Mouse (Mus musculus): ENCODE data around the gene Cxcr5. TPM values are rescaled to one million over a fixed set of nuclear protein-coding genes. Genes with fewer than 3 reads are reported as not detected.

Cxcr5 gene
- total RNA-seq, 2 experiments from 2014 or later = not detected

- intact Hi-C loops (cut with DNase I) = no loop called here
- DNase-seq = no peak
- H3K4me3 ChIP-seq = peak overlapping the region; percentile 67
- peak overlapping the region; percentile 97 for H3K27ac ChIP-seq
- TF ChIP-seq CTCF (IDR thresholded peaks at IDR 0.05) = no peak
Observed at GRCm38 (mm10) chr9:44500163-44500533, 61.5 kb downstream of the Cxcr5 start.

GRCm38 (mm10) chr9:44499356-44500162, 62.1 kb downstream of the Cxcr5 start:
- H3K4me3 ChIP-seq = peak overlapping the region; percentile 67
- intact Hi-C loops (cut with DNase I) = loop anchor here (1.0 kb wide), 1 partner anchor 16 kb away; no protein-coding TSS in a partner anchor
- no peak for TF ChIP-seq CTCF (IDR thresholded peaks at IDR 0.05)
- peak; percentile 88 for DNase-seq
- peak overlapping the region; percentile 97 for H3K27ac ChIP-seq

DNA sequence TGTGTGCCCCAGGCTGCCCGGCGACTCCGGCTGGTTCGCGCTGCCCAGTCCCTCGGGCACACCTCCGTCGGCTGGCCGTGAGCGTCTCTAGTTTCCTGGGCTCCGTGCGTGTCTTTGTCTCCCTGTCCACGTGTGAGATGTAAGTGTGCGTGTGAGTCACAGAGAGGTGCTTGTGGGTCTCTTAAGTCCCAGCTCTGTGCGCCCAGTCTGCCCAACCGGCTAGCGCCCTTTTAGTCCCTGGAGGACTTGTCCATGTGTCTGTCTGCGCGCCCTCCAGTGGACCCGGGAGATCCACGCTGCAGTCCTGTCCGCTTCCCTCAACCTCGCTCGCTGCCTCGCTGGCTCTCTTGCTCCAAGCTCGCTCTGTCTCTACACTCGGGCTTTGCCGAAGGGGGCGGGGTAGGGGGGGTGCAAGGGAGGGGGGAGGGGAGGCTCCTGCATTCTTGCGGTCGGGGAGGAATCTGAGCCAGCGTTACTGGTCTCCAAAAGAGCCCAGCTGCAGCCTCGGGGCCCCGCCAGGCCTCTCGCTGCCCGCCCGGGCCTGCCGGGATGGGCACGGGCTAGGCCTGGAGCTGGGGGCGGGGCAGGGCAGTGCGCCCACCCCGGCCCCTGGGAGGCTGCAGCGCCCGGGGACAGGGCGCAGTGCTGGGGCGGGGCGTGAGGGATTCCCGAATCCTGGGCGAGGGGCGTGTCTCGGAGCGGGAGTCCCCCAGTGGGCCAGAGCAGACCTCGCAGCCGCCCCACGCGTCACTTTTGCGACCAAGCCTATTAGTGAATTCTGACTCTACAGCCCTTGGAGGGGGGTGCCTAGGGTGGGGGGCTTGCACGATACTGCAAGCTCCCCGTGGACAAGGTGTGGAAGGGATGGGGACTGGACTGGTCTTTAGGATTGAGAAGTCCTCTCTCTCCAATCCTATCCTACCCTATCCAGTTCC, 63.0 kb downstream of the Cxcr5 start:
- H3K27ac ChIP-seq = peak overlapping the region; percentile 97
- H3K4me3 ChIP-seq = peak overlapping the region; percentile 67
- peak; percentile 88 for DNase-seq
- intact Hi-C loops (cut with DNase I) = loop anchor here (1.0 kb wide), 1 partner anchor 15 kb away; no protein-coding TSS in a partner anchor
- peak; percentile 59 for TF ChIP-seq CTCF (IDR thresholded peaks at IDR 0.05)

DNA sequence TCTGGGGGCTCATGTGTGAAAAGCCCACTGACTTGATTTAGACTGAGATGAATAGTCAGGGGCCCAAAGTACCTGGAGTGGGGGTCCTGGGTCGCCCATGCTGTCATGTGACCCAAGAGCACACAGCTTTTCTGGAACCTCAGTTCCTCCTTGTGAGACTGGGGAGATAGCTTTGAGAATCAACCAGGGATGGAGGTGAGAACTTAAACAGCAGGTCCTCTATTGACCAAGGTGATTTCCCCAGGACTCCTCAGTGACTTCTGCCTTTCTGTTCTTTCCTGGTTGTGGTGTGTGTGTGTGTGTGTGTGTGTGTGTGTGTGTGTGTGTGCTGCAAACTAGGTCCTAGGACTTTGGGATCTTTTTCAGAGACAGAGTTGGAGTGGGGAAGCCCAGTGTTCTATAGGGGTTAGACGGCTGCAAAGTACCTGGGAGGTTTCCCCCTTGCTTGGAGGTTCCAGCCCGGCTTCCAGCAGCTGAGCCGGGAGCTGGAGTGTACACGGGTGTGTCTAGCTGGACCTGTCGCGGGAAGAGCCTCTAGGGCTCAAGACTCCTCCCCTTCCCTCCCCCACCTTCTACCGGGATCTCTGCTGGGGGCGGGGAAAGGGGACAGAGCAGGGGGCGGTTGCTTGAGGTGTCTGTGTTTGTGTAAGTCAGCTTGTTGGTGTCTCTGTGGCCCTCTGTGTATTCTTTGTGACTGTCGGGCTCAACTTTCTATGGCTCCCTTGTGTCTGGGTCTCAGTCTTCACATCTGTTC, 63.9 kb downstream of the Cxcr5 start:
- no peak for TF ChIP-seq CTCF (IDR thresholded peaks at IDR 0.05)
- Histone ChIP-seq H3K4me3 (peak overlapping the region; percentile 67), H3K27ac (peak overlapping the region; percentile 97)
- intact Hi-C loops (cut with DNase I) = no loop called here
- peak; percentile 62 for DNase-seq

DNA sequence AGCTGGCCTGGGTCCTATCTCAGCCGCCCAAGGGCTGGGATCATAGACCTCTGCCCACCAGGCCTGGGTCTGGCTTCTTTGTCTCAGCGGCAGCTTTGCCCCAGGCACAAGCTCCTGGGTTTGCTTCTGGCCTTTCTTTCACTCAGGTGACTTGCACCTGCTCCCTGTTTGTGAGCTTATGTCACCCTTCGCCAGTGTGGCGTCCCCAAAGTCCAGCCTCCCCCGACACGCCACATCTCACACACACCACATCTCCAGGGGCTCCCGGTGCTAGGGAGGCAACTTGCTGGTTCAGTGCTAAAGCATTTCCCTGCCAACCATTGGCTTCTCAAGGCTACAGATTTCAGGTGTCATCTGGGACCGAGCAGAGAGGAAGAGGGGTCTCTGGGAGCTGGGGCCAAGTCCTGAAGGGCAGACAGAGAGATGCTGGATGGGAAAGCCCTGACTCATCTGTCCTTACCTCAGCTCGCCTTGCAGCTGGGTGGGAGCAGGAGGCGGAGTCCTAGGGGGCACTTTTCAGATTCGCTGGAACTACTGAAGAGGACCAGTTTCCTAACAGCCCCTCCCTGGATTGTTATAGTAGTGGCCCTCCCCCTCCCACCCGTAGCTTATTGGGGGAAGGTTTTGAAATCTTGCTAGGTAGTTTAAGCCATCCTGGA, 64.7 kb downstream of the Cxcr5 start:
- no peak for TF ChIP-seq CTCF (IDR thresholded peaks at IDR 0.05)
- H3K4me3 ChIP-seq = peak overlapping the region; percentile 11; the same call in 1 of the 2 replicates
- peak; percentile 19 for DNase-seq
- intact Hi-C loops (cut with DNase I) = no loop called here
- peak overlapping the region; percentile 97 for H3K27ac ChIP-seq

- intact Hi-C loops (cut with DNase I) = no loop called here
- DNase-seq = no peak
- TF ChIP-seq CTCF (IDR thresholded peaks at IDR 0.05) = no peak
- no peak overlapping the region; the same call in 1 of the 2 replicates for H3K4me3 ChIP-seq
- H3K27ac ChIP-seq = peak overlapping the region; percentile 97
Observed at GRCm38 (mm10) chr9:44495810-44496344, 65.8 kb downstream of the Cxcr5 start.

- DNase-seq = peak; percentile 84
- intact Hi-C loops (cut with DNase I) = no loop called here
- Histone ChIP-seq H3K4me3 (peak overlapping the region; percentile 63), H3K27ac (peak overlapping the region; percentile 97)
- TF ChIP-seq CTCF (IDR thresholded peaks at IDR 0.05) = no peak
Observed at GRCm38 (mm10) chr9:44494863-44495809, 66.5 kb downstream of the Cxcr5 start.

GRCm38 (mm10) chr9:44494261-44494862, 67.3 kb downstream of the Cxcr5 start:
- DNase-seq = peak; percentile 85
- TF ChIP-seq CTCF (IDR thresholded peaks at IDR 0.05) = no peak
- Histone ChIP-seq H3K4me3 (peak overlapping the region; percentile 63), H3K27ac (peak overlapping the region; percentile 97)
- intact Hi-C loops (cut with DNase I) = no loop called here

DNA sequence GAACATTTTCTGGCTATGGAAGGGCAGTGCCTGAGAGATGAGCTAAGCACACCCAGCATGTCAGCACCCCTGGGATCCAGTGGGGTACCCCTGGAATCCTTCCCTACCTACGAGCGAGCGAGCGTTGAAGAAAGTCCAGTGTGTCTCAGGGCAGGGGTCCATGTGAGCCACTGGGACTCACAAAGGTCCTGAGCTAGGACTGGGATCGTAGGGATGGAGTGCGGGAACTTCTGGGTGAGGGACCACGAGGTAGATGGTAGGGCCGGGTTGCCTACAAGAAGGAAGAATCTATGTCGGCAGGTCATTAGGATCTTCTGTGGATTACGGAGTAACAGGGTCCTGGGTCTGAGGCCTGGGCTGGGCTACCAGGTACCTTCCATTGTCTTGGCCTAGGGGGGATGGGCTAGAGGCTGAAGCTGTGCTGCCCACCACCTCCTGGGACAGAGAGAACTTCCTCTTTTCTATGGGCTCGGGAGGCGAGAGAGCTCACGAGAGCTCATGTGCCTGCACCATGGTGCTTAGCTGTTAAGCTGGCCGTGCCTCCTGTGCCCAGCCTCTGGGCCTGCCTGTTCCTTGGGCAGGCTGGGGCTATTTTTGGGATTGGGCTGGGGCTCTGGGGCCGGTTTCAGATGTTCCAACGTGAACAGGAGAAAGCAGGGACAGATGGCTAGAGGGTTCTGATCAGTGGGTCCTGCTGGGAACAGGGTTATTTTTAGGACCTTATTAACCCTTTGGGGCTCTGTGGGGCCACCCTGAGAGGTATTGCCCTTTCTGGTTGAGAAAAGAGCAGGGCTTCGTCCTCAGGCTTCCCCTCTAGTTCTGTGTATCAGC, 68.8 kb downstream of the Cxcr5 start:
- peak overlapping the region; percentile 63 for H3K4me3 ChIP-seq
- peak; percentile 88 for DNase-seq
- no peak for TF ChIP-seq CTCF (IDR thresholded peaks at IDR 0.05)
- intact Hi-C loops (cut with DNase I) = no loop called here
- peak overlapping the region; percentile 97 for H3K27ac ChIP-seq

All from gastrocnemius, adult 2 months (tissue).